Mouse (Mus musculus): ENCODE data around the gene Npnt.

GRCm38 (mm10) chr3:132854271-132854670, 95.8 kb downstream of the Npnt start:
- TF ChIP-seq GATA1 (IDR thresholded peaks at IDR 0.05; ENCODE audit: borderline replicate concordance, low read length) (no peak), FLI1 (IDR thresholded peaks at IDR 0.05; ENCODE audit: low read length) (no peak)
